Mouse (Mus musculus): ENCODE data around the gene Trim13.
"Not testable (repeated sequence)": the region's sequence is repeated elsewhere in the genome, so short reads cannot be mapped to it uniquely, and the experiment has no call there.

Trim13 gene

GRCm38 (mm10) chr14:61597968-61598367 is at the start of gene Trim13:
Gene Trim13, plus strand, starts transcription at chr14:61598247.
- DNase-seq, result no peak

GRCm38 (mm10) chr14:61548614-61549013 is 49.4 kb upstream of the Trim13 start:
- no peak for DNase-seq

DNA sequence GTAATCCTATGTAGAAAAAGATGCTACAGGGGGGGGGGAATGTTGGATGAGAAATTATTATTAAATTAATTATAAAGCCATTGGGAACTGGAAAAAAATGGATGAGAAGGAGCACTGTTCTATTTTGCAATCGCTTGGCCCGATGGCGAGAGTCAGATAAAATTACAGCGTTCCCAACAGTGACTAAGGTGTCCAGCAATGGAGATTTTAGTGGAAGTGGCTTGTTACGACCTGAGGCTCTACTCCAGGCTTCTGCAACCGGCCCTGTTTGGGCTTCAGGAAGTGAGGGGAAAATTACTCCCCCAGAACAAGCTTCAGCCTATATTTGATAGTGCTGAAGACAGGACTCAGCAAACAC is 42.1 kb upstream of the Trim13 start:
- no peak for DNase-seq

DNA sequence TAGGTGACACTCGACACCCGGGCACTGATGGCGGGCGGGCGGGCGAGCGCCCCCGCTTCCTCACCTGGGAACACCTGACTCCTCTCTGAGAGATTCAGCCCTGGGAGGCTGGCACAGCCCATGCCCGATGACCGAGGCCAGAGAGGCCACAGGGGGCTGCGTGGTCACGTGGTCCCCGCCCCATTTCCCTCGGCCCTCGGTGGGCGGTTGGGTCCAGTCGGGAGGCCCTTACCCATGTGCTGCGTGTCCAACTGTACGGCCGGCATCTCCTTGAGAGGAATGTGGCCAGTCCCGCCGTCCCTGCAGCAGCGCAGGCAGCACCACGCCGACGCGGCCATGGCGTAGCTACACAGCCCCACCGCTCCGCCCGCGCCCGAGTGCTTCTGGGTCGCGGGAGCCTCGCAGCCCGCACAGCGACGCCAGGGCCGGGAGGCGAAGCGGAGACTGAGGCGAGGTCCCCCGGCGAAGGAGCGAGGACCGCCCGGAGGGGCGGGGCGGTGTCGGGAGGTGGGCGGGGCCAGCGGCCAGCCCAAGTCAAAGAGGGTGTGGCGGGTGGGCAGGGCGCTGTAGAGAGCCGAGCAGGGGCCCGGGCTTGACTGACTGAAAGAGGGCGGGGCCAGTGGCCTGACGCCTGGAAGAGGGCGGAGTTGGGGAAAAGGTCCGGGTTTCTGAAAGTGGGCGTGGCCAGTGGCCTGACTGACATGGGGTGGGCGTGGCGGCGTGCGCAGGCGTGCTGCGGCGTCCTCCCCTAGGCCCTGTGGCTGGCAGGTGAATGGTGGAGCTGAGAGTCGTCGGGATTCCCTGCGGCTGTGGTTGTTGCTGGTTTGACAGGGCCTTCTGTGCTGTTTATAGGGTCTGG is 41.5 kb upstream of the Trim13 start, which contains the start of gene Spryd7:
TSS of gene Spryd7 (minus strand) at position 598 of the 859 bp plus-strand sequence.
- peak; percentile 98 for DNase-seq

DNA sequence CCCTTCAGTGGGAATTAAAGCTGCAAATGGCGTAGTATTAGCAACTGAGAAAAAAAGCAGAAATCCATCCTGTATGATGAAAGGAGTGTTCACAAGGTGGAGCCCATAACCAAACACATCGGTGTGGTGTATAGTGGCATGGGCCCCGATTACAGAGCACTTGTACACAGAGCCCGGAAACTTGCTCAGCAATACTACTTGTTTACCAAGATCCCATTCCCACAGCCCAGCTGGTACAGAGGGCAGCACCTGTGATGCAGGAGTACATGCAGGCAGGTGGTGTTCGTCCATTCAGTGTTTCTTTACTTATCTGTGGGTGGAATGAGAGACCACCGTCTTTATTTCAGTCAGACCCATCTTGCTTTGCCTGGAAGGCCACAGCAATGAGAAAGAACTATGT is 39.1 kb upstream of the Trim13 start:
- DNase-seq, result no peak

- peak; percentile 16 for DNase-seq
Observed at GRCm38 (mm10) chr14:61559856-61560255, 38.2 kb upstream of the Trim13 start.

DNA sequence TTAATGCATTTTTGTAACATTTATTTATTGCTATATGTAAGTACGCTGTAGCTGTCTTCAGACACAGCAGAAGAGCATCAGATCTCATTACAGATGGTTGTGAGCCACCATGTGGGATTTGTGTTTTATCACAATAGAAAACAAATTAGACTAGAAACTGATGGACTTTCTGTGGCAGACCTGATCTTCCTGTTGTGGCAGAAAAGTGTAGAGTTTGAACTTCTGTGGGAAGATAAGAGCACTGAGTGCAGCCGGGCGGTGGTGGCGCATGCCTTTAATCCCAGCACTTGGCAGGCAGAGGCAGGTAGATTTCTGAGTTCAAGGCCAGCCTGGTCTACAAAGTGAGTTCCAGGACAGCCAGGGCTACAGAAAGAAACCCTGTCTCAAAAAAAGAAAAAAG is 31.8 kb upstream of the Trim13 start:
- not testable (repeated sequence) for DNase-seq

DNA sequence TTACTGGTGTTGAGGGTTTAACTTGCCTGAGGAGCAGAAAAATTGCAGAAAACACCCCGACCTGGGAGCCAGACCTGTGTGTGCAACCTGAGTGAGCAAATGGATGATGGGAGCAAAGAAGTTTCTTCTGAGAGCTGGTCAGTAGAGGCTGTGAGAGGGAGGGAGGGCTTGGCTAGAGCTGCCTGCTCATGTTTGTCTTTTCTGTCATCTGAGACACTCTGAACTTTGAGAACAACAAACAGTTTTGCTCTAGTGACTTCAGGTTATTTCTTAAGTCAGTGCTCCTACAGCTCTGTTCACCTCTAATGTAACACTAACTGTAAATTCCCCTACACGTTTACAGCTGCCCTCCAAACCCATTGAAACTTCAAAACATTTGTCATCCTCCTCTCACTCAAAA is 28.7 kb upstream of the Trim13 start:
- DNase-seq, result no peak

- DNase-seq, result peak; percentile 89
Observed at GRCm38 (mm10) chr14:61571366-61571765, 26.7 kb upstream of the Trim13 start.

DNA sequence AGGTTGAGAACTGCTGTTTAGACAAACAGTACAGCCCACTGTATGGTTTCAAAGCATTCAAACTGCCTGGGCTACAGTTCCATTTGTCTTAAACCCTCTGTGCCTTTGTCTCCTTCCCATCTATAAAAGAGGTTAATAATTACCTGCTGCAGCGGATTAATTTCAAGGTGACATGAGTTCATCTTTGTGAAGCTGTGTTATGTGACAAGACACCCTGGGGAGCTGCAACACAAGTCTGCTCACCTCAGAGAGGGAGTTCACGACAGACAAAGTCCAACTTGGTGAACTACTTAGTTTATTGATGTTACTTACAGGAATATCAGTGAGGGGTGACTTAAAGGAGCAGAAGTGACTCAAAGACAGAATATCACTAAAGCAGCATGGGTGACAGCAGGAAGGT is 25.9 kb upstream of the Trim13 start:
- peak; percentile 49 for DNase-seq

GRCm38 (mm10) chr14:61575066-61575465 is 23.0 kb upstream of the Trim13 start:
- DNase-seq, result no peak

- no peak for DNase-seq
Observed at GRCm38 (mm10) chr14:61575941-61576340, 22.1 kb upstream of the Trim13 start.

GRCm38 (mm10) chr14:61589288-61590065 is 8.6 kb upstream of the Trim13 start:
- no peak for DNase-seq

DNA sequence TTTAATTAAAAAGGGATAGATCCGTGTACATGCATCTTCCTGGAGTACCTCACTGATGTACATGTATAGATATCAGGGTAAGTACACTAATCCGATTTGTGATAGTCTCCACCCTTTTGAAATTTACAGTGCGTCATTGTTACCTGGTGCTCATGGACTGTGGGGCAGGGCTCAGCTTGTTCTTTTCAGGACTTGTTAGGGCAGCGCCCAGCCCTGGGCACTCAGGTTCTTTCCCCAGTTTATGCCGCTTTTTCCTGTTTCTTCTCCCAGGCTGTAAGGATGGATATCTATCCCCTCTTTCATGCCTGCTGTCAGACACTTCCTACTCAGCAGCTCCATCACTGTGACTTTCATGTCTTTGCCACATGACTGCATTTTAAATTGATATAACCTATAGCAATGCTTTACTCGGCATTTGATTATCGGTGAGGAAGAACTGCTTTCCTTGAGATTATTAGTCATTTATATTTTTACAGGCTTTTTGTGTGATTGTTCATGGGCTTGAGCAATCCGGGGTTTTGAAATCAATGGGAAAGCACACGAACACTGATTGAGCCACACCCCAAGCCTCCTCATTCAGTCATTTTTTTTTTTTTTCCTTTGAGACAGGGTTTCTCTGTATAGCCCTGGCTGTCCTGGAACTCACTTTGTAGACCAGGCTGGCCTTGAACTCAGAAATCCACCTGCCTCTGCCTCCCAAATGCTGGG is 1.2 kb upstream of the Trim13 start:
- no peak for DNase-seq

DNA sequence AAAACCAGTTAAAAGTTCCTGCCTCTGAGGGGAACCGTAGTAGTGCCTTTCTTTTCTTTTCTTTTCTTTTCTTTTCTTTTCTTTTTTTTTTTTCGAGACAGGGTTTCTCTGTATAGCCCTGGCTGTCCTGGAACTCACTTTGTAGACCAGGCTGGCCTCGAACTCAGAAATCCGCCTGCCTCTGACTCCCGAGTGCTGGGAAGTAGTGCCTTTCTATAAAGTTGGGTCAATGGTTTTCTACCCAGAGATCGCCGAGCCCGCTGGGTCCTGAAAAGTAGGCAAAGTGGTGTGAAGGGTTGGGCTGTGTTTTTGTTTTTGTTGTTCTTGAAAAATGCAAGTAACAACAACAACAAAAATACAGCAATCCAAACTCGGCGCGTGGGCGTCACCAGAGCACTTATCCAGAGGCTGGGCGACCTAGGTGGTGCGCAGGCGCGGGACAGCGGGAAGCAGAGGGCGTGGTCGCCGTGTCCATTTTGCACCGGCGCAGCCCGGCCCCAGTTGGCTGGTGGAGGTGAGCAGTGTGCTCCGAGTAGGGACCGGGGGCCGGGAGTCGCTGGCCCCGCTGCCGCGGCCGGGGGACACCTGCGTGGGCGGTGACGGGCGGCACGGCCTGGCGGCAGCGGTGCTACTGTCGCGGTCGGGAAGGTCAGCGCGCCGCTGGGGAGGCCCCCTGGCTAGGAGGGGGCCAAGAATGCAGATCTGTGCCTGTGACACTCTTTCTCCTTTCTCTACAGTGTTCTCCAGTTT is 1.2 kb downstream of the Trim13 start:
- peak; percentile 95 for DNase-seq

DNA sequence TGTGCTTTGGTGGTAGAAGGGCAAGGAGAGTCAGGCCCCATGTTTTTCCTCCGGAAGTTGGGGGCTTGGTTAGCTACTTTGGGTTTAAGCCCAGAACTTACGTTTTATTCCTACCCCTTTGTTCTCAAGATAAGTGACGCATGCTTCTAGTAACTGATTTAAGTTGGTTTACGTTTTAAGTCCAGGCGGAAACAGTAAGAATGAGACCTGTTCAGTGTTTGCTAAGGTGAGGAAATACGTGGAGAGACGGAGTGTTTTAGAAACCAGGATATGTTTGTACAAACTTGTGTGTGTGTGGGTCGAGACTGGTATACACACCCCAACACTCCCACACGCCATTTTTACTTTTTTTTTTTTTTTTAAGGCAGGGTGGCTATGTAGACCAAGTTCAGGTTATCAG is 3.3 kb downstream of the Trim13 start:
- no peak for DNase-seq

DNA sequence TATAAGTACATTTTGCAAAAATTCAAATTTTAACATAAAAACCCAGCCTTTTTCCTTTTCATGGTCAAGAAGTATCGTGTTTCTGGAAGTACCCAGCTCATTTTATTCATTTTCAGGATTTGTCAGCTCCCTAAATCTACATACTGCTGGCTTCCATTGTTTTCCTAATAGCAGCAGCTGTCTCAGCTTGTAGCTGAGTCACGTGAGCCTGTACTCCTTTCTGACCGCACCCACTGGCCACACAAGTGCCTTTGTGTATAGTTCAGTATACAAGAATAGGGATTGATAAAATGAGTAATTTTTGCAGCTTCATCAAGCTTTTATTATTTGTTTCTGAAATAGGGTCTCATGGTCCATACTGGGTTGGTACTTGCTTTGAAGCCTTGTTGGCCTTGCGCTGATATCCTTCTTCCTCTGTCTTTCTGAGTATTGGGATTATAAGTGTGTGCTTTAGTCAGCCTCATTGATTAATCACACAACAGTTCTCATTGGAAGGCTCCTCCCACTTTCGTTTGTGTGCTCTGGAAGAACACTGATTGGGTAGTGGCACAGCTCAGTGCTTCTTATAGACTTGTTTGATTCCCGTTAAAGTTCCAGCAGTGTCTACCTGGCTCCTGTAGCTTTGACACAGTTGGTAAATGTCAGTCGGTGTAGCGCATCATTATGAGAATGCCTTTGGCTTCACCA is 5.2 kb downstream of the Trim13 start:
- DNase-seq, result no peak

GRCm38 (mm10) chr14:61604081-61604480 is 6.0 kb downstream of the Trim13 start:
- no peak for DNase-seq

- DNase-seq, result not testable (repeated sequence)
Observed at GRCm38 (mm10) chr14:61606088-61606487, 8.0 kb downstream of the Trim13 start.

- no peak for DNase-seq
Observed at GRCm38 (mm10) chr14:61607157-61607556, 9.1 kb downstream of the Trim13 start, which contains the start of gene Kcnrg. Gene Kcnrg, plus strand, starts transcription at chr14:61607457.

GRCm38 (mm10) chr14:61611766-61612165 is 13.7 kb downstream of the Trim13 start:
- peak; percentile 71 for DNase-seq

GRCm38 (mm10) chr14:61613319-61613718 is 15.3 kb downstream of the Trim13 start:
- no peak for DNase-seq
